Mouse (Mus musculus): ENCODE measurements around the gene Cyp3a13. TPM values are rescaled to one million over a fixed set of nuclear protein-coding genes. Genes with fewer than 3 reads are reported as not detected.

The Cyp3a13 gene
- total and polyA plus RNA-seq, 3 experiments = 0.16 TPM; not detected in 2

DNA sequence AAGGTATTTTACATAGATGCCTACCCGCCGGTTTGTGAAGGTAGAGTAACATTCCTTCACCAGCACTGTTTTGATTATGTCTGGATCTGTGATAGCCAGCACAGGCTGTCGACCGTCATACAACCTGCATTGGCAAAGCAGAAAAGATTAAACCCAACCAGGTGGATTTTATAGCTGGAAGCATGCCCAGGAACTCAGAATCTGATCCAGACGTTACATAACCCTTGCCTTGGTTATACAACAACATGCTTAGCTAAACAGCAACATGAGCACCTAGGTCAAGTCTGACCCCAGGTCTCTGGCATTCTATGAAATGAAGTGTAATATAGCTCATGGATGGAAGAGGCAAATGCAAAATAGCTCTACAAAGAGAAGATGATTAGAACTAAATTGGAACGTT is 5.9 kb downstream of the Cyp3a13 start:
- H3K9me3 ChIP-seq (replicated peaks) = no peaks in the 10 kb centered on the region
- peaks cover 6% of the 10 kb centered on the region; the same call in 1 of the 2 replicates for H3K27me3 ChIP-seq (ENCODE audit: insufficient read depth, low read length)
- TF ChIP-seq TAL1 (conservative IDR thresholded peaks at IDR 0.05; ENCODE audit: low read depth, low read length) = no peak
- TF ChIP-seq POLR2AphosphoS5 (IDR thresholded peaks at IDR 0.05; ENCODE audit: insufficient replicate concordance, low read depth, low read length) = no peak
- TF ChIP-seq CTCF (IDR thresholded peaks at IDR 0.05; ENCODE audit: low read depth, low read length) = no peak
- TF ChIP-seq GATA1 (IDR thresholded peaks at IDR 0.05; ENCODE audit: borderline replicate concordance, low read length) = no peak
- TF ChIP-seq GATA2 (IDR thresholded peaks at IDR 0.05; ENCODE audit: borderline replicate concordance, low read depth, low read length) = no peak
- ATAC-seq (ENCODE audit: extremely low read depth, insufficient number of reproducible peaks, low FRiP score, poor library complexity, severe bottlenecking) = no peak
- no peak overlapping the region for H3K4me3 ChIP-seq (ENCODE audit: low read depth, low read length)
- H3K36me3 ChIP-seq (replicated peaks) = no peaks in the 10 kb centered on the region
- DNase-seq (ENCODE audit: low spot score) = no peak
- H3K4me1 ChIP-seq (ENCODE audit: insufficient read depth, low read depth, low read length) = no peaks in the 10 kb centered on the region

DNA sequence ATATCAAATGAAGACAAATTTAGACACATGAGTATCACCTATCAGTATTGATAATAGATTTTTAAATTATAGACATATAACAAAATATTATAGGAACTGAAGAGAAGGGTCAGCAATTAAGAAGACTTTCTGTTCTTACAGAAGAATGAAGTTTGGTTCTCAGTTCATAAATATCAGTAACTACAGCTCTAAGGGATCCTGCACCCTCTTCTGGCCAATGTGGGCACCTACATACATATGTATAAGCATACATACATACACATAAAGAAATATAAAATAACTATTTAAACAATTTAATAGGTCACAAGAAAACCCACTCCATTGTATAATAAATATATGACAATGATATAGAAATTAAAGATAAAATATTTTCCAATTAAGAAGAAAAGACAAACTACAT is 6.9 kb downstream of the Cyp3a13 start:
- TF ChIP-seq POLR2AphosphoS5 (IDR thresholded peaks at IDR 0.05; ENCODE audit: insufficient replicate concordance, low read depth, low read length) = no peak
- TF ChIP-seq TAL1 (conservative IDR thresholded peaks at IDR 0.05; ENCODE audit: low read depth, low read length) = no peak
- TF ChIP-seq CTCF (IDR thresholded peaks at IDR 0.05; ENCODE audit: low read depth, low read length) = no peak
- TF ChIP-seq GATA2 (IDR thresholded peaks at IDR 0.05; ENCODE audit: borderline replicate concordance, low read depth, low read length) = no peak
- no peak for TF ChIP-seq GATA1 (IDR thresholded peaks at IDR 0.05; ENCODE audit: borderline replicate concordance, low read length)
- H3K4me1 ChIP-seq (ENCODE audit: insufficient read depth, low read depth, low read length) = no peaks in the 10 kb centered on the region
- H3K9me3 ChIP-seq (replicated peaks) = no peaks in the 10 kb centered on the region
- no peak overlapping the region for H3K4me3 ChIP-seq (ENCODE audit: low read depth, low read length)
- H3K27me3 ChIP-seq (ENCODE audit: insufficient read depth, low read length) = peaks cover 6% of the 10 kb centered on the region; the same call in 1 of the 2 replicates
- no peaks in the 10 kb centered on the region for H3K36me3 ChIP-seq (replicated peaks)
- no peak for DNase-seq (ENCODE audit: low spot score)
- ATAC-seq (ENCODE audit: extremely low read depth, insufficient number of reproducible peaks, low FRiP score, poor library complexity, severe bottlenecking) = no peak

DNA sequence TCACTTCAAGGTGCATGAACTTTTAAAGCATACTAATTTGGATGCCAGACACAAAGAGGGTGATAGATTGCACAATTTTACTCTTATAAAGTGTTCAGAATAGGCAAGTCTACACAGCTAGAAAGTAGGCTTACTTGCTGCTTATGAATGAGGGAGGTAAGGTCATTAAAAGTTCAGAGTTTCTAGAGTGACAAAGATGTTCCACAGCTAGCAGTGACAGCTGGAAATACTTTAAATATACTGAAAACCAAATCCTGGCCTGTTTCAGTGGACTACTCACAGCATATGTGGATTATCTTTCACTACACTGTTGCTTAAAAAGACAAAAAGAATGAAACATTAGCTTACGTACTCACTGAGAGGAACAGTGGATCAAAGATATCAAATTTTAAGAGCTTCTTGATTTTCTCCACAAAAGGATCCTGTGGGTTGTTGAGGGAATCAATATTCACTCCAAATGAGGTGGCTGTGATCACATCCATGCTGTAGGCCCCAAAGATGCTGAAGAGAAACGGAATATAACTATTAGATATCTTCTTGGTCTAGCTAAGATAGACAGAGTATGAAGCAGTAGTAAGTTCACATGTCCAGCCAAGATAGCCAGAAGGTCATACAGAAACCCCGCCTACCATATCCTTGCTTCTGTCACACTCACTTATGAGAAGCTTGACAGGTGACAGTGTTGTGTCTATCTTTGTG is 11.7 kb downstream of the Cyp3a13 start:
- TF ChIP-seq POLR2AphosphoS5 (IDR thresholded peaks at IDR 0.05; ENCODE audit: insufficient replicate concordance, low read depth, low read length) = no peak
- no peak for TF ChIP-seq CTCF (IDR thresholded peaks at IDR 0.05; ENCODE audit: low read depth, low read length)
- TF ChIP-seq GATA1 (IDR thresholded peaks at IDR 0.05; ENCODE audit: borderline replicate concordance, low read length) = no peak
- TF ChIP-seq TAL1 (conservative IDR thresholded peaks at IDR 0.05; ENCODE audit: low read depth, low read length) = no peak
- TF ChIP-seq GATA2 (IDR thresholded peaks at IDR 0.05; ENCODE audit: borderline replicate concordance, low read depth, low read length) = no peak
- Histone ChIP-seq H3K4me1 (ENCODE audit: insufficient read depth, low read depth, low read length) (no peaks in the 10 kb centered on the region), H3K4me3 (ENCODE audit: low read depth, low read length) (no peak overlapping the region), H3K27me3 (ENCODE audit: insufficient read depth, low read length) (peaks cover 4% of the 10 kb centered on the region; the same call in 1 of the 2 replicates), H3K9me3 (replicated peaks) (no peaks in the 10 kb centered on the region), H3K36me3 (replicated peaks) (no peaks in the 10 kb centered on the region)
- no peak for DNase-seq (ENCODE audit: low spot score)
- ATAC-seq (ENCODE audit: extremely low read depth, insufficient number of reproducible peaks, low FRiP score, poor library complexity, severe bottlenecking) = no peak

DNA sequence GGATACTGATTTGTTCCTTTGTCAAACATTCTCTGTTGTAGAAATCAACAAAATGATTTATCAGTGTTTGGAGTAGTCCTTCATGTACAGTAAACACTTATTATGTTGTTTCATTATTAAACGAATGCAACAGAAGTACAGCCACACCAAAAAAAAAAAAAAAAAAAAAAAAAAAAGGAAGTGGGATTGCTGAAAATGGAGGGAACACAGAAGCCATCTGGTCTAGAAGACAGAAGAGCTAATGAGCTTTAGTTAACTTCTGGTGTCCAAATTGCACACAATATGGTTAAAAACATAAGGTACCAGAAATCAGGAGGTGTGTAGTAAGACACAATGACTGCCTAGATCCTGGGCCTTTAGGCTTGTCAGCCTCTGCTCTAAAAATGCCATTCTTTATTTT is 23.6 kb downstream of the Cyp3a13 start:
- no peaks in the 10 kb centered on the region for H3K4me1 ChIP-seq (ENCODE audit: insufficient read depth, low read depth, low read length)
- no peak for DNase-seq (ENCODE audit: low spot score)
- no peaks in the 10 kb centered on the region for H3K9me3 ChIP-seq (replicated peaks)
- no peak for ATAC-seq (ENCODE audit: extremely low read depth, insufficient number of reproducible peaks, low FRiP score, poor library complexity, severe bottlenecking)
- H3K36me3 ChIP-seq (replicated peaks) = no peaks in the 10 kb centered on the region
- TF ChIP-seq CTCF (IDR thresholded peaks at IDR 0.05; ENCODE audit: low read depth, low read length) (no peak), GATA2 (IDR thresholded peaks at IDR 0.05; ENCODE audit: borderline replicate concordance, low read depth, low read length) (no peak), POLR2AphosphoS5 (IDR thresholded peaks at IDR 0.05; ENCODE audit: insufficient replicate concordance, low read depth, low read length) (no peak), GATA1 (IDR thresholded peaks at IDR 0.05; ENCODE audit: borderline replicate concordance, low read length) (no peak), TAL1 (conservative IDR thresholded peaks at IDR 0.05; ENCODE audit: low read depth, low read length) (no peak)
- peaks cover 3% of the 10 kb centered on the region; the same call in 1 of the 2 replicates for H3K27me3 ChIP-seq (ENCODE audit: insufficient read depth, low read length)
- no peak overlapping the region for H3K4me3 ChIP-seq (ENCODE audit: low read depth, low read length)

DNA sequence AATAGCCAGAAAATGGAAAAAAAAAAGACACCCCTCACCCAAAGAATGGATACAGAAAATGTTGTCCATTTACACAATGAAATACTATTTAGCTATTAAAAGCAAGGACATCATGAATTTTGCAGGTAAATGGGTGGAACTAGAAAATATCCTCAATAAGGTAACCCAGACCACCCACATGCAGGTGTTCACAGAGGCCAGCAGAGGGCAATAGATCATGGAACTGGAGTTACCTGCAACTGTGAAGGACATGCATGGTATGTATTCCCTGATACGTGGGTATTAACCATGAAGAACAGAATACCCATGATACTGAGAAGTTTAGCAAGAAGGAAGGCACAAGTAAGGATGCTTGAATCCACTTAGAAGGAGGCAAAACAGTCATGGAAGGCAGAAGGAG is 28.5 kb downstream of the Cyp3a13 start:
- TF ChIP-seq CTCF (IDR thresholded peaks at IDR 0.05; ENCODE audit: low read depth, low read length) (0 out of 2 replicates have a peak, but pooled peaks have one; percentile 24), TAL1 (conservative IDR thresholded peaks at IDR 0.05; ENCODE audit: low read depth, low read length) (no peak)
- no peak overlapping the region for H3K4me3 ChIP-seq (ENCODE audit: low read depth, low read length)
- no peaks in the 10 kb centered on the region for H3K36me3 ChIP-seq (replicated peaks)
- no peaks in the 10 kb centered on the region for H3K4me1 ChIP-seq (ENCODE audit: insufficient read depth, low read depth, low read length)
- no peaks in the 10 kb centered on the region for H3K9me3 ChIP-seq (replicated peaks)
- peaks cover 3% of the 10 kb centered on the region; the same call in 1 of the 2 replicates for H3K27me3 ChIP-seq (ENCODE audit: insufficient read depth, low read length)
- ATAC-seq (ENCODE audit: extremely low read depth, insufficient number of reproducible peaks, low FRiP score, poor library complexity, severe bottlenecking) = no peak
- DNase-seq (ENCODE audit: low spot score) = no peak

DNA sequence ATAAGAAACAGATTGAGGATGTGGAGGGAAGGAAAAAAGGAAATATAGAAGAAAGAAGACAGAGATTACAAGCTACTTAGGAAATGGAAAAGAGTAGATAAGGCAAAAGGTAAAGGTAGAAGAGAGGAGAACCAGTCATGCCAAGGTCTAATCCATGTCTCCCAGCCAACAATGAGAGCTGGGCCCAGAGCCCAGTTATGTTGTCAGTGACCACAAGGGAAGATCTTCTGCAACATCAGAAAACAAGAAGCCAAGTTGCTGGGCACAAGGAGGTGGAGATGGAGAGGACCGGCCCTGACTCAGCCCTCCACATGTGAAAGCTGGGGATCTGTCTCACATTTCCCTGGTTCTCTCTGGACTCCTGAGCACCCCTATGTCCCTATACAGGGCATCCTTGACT is 33.8 kb downstream of the Cyp3a13 start:
- H3K36me3 ChIP-seq (replicated peaks) = no peaks in the 10 kb centered on the region
- TF ChIP-seq TAL1 (conservative IDR thresholded peaks at IDR 0.05; ENCODE audit: low read depth, low read length) (no peak), GATA1 (IDR thresholded peaks at IDR 0.05; ENCODE audit: borderline replicate concordance, low read length) (no peak), CTCF (IDR thresholded peaks at IDR 0.05; ENCODE audit: low read depth, low read length) (no peak), POLR2AphosphoS5 (IDR thresholded peaks at IDR 0.05; ENCODE audit: insufficient replicate concordance, low read depth, low read length) (no peak), GATA2 (IDR thresholded peaks at IDR 0.05; ENCODE audit: borderline replicate concordance, low read depth, low read length) (no peak)
- H3K9me3 ChIP-seq (replicated peaks) = no peaks in the 10 kb centered on the region
- H3K4me3 ChIP-seq (ENCODE audit: low read depth, low read length) = no peak overlapping the region
- no peak for DNase-seq (ENCODE audit: low spot score)
- no peak for ATAC-seq (ENCODE audit: extremely low read depth, insufficient number of reproducible peaks, low FRiP score, poor library complexity, severe bottlenecking)
- no peaks in the 10 kb centered on the region for H3K27me3 ChIP-seq (ENCODE audit: insufficient read depth, low read length)
- H3K4me1 ChIP-seq (ENCODE audit: insufficient read depth, low read depth, low read length) = no peaks in the 10 kb centered on the region
